Mouse (Mus musculus): ENCODE measurements around the gene Map3k5.

DNA sequence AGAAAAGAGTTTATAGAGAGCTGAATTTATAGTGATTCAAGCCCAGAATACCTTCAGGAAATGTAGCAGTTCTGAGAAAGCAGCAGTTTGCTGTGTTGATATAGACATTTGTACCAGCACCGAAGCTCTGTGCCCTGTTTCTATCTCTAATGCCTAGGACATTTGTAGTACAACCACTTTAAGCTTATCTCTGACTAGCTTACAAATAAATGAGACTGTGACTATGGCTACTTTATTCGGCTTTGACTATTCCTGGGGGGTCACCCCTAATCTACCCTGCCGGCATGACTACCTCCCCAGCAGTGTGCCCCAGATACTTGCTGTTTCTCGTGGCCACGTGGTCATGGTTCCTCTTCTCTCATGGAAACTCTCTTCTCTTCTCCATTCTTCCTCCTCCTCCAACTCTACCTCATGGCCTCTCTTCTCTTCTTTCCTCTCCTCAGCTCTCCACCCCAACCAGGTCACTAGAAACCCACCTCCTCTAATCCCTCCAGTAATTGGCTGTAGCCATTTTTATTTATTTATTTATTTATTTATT lies 44.5 kb downstream of the Map3k5 start:
- TF ChIP-seq REST (IDR thresholded peaks at IDR 0.05; ENCODE audit: insufficient read depth, insufficient read length): no peak
- no peak for TF ChIP-seq TCF12 (IDR thresholded peaks at IDR 0.05; ENCODE audit: insufficient read depth, poor library complexity, severe bottlenecking)
- no peak for TF ChIP-seq POLR2AphosphoS2 (IDR thresholded peaks at IDR 0.05; ENCODE audit: insufficient read length, low read depth)
- no peak for TF ChIP-seq CEBPB (IDR thresholded peaks at IDR 0.05; ENCODE audit: insufficient read depth, poor library complexity, severe bottlenecking)
- no peak for TF ChIP-seq MYOG (IDR thresholded peaks at IDR 0.05; ENCODE audit: control insufficient read depth in 1 of 3, insufficient read depth in 1 of 3, insufficient read length in 2 of 3, low read depth in 2 of 3)
- TF ChIP-seq POLR2A (IDR thresholded peaks at IDR 0.05; ENCODE audit: insufficient read length, low read depth): no peak
- TF ChIP-seq E2F4 (IDR thresholded peaks at IDR 0.05; ENCODE audit: insufficient read depth): no peak
- no peak for TF ChIP-seq USF1 (IDR thresholded peaks at IDR 0.05; ENCODE audit: low read depth)
- no peak for TF ChIP-seq MAX (IDR thresholded peaks at IDR 0.05; ENCODE audit: low read depth)
- no peak for TF ChIP-seq MYOD1 (IDR thresholded peaks at IDR 0.05; ENCODE audit: control insufficient read depth in 1 of 3, insufficient read length in 2 of 3, low read depth in 2 of 3)
- TF ChIP-seq TCF3 (IDR thresholded peaks at IDR 0.05; ENCODE audit: insufficient read length, low read depth): no peak
- no peak for TF ChIP-seq SRF (IDR thresholded peaks at IDR 0.05; ENCODE audit: control insufficient read depth, insufficient read length, low read depth)
